Mouse (Mus musculus): ENCODE results near the gene Tox3. TPM values are rescaled to one million over a fixed set of nuclear protein-coding genes. Genes with fewer than 3 reads are reported as not detected.

Tox3 gene
- polyA plus RNA-seq (2012; rRNA removed) = 13.0 and 20.5 TPM in 2 replicates

DNA sequence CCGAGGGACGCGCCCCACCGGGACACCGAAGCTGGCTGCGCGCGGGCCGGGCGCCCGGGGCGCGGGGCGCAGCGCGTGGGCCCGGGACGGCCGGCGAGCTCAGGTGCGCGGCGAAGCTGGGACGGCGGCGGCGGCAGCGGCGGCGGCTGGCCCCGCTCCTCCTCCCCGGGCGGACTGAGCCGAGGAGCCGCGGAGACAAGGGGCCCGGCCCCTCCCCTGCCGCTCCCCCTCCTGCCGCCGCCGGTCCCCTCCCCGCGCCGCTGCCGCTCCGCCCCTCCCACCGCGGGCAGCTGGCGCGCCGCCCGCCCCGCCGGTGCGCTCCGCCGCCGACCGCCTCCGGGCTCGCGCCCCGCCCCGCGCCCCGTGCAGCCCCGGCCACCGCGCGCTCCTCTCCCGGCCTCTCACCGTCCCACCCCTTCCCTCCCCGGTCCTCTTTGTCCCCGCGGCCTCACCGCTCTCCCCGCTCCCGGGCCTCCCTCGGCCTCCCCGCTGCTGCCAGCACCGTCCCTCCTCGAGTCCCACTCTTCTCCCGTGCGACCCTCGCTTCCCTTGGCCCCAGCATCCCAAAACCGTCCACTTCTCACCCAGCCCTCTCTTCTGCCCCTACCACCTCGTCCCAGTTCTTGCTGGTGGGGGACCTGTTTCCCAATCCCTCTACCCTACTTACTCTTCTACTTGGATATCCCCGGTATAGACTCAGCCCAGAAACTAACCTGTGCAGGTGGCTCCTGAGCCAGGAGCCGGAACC, at the start of gene Tox3:
Gene Tox3 (minus strand): TSS at position 166 of the 748 bp plus-strand sequence.
- no peak for DNase-seq (ENCODE audit: extremely low spot score in 1 of 2, low spot score in 1 of 2)

DNA sequence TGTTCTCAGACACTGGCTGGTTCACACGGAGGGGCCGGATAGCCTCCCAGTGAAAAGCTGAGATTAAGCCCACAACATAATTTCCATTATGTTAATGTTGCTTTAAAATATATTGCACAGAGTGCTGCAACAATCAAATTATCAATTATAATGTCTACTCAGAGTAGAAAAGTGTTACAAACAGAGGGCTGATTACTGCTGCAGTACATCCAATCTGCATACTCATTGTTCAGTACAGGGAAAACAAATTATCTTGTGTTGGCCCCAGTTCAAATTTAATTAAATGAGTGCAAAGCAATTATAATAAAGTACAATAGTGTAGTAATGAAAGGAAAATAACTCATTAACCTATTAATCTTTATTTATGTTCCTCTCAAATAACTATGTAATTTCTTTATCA, 44.5 kb upstream of the Tox3 start:
- DNase-seq (ENCODE audit: extremely low spot score in 1 of 2, low spot score in 1 of 2) = no peak

- no peak for DNase-seq (ENCODE audit: extremely low spot score in 1 of 2, low spot score in 1 of 2)
Measured at GRCm38 (mm10) chr8:90391483-90392074, 43.4 kb upstream of the Tox3 start.

GRCm38 (mm10) chr8:90390827-90391226, 42.7 kb upstream of the Tox3 start:
- DNase-seq (ENCODE audit: extremely low spot score in 1 of 2, low spot score in 1 of 2) = no peak

DNA sequence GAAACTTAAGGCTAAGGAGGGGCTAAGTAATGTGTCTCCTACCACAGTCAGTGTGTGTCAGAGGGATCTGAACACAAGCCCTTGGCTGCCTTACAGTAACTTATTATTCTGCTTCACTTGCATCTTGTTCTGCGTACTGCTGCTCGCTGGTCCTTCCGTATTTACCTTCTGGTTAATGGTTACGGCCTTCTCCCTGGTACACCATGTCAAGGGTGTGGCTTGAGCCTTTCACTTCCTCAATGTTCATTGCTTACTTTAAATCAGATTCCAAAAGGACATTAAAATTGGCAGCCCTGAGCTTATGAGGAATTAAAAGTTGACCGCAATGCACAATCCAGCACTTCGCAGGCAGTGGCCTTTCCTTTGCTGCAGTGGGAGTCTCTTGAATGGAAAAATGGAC, 30.9 kb upstream of the Tox3 start:
- DNase-seq (ENCODE audit: extremely low spot score in 1 of 2, low spot score in 1 of 2) = no peak

DNA sequence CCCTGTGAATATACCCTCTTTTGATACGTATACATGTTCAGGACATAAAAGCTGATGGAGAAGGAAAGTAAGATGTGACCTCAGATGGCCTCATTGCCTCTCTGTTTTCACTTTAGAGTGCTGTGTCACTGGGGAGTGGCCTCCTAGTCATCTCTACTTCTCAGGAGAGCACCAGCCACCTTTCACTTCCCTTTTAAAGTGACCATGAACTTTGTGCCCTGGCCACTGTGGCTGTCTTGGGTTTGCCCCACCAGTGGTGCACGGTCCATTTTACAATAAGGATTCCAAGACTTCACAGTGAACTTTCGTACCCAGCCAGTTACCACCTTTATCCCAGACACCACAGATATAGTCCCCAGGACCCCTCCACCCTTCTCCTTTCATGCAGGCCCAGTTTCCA, 29.9 kb upstream of the Tox3 start:
- no peak for DNase-seq (ENCODE audit: extremely low spot score in 1 of 2, low spot score in 1 of 2)

GRCm38 (mm10) chr8:90371611-90372222, 23.6 kb upstream of the Tox3 start:
- no peak for DNase-seq (ENCODE audit: extremely low spot score in 1 of 2, low spot score in 1 of 2)

- DNase-seq (ENCODE audit: extremely low spot score in 1 of 2, low spot score in 1 of 2) = no peak
Measured at GRCm38 (mm10) chr8:90369876-90370275, 21.7 kb upstream of the Tox3 start.

- DNase-seq (ENCODE audit: extremely low spot score in 1 of 2, low spot score in 1 of 2) = no peak
Measured at GRCm38 (mm10) chr8:90356729-90357128, 8.6 kb upstream of the Tox3 start.

DNA sequence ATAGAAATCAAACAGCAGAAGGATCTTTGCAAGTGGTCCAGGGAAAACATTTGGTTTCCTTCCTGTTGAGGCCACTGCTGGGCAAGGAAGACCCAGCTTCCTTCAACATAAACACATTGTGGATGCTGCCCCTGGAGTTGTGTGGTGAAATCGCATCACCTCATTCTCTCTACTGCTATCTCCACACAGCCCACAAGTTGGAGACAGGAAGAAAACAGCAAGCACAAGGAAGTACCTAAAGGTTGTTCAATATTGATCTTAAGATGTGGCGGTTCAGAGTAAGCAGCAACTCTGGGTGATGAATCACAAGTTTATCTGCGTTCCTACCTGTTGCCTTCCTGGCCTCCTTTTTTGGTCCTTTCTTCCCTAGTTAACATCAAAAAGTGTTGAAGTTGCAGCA, 6.6 kb upstream of the Tox3 start:
- DNase-seq (ENCODE audit: extremely low spot score in 1 of 2, low spot score in 1 of 2) = no peak

DNA sequence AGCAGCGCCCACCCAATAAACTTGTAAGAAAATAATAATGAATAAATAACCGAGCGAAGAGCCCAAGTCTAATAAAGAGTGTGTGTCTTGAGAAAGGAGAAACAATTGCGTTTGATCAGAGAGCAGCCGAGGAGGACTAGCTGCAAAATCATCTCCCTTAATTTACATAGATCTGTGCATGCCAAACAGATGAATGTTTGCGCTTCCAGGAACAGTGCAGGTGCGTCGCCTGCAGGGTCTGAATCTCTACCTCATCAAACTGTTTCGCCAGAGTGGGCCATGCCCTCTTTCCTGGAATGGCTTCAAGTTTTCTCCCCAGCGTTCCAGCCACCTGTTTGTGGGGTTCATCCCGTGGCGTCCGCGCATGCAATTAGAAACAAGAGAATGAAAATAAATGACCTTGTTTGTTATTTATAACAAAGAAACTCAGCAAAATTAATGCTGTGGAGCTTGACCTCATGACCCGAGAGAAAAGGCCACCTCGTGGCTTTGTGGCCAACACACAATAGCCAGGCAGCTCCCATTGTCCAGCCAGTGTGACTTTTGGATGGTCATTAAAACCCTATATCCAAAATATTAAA, 5.9 kb upstream of the Tox3 start:
- DNase-seq (ENCODE audit: extremely low spot score in 1 of 2, low spot score in 1 of 2) = no peak

- no peak for DNase-seq (ENCODE audit: extremely low spot score in 1 of 2, low spot score in 1 of 2)
Measured at GRCm38 (mm10) chr8:90353499-90353898, 5.4 kb upstream of the Tox3 start.

DNA sequence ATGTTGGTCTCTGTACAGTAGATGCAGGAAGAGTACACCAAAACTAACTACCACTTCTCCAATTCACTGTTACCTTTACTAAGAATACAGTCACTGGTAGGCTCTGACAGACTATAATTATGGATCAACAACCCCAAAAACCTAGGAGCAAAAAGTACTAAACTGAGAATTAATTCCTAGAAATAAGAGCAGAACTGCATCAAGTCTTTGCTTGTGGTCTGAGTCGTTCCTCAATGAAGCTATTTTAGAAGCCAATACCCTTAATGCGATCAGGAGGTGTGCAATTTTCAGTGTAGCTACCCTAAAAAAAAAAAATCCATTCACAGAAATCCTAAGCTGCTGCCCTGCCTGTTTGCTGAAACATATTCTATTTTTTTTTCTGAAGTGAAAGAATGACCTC, 4.8 kb upstream of the Tox3 start:
- no peak for DNase-seq (ENCODE audit: extremely low spot score in 1 of 2, low spot score in 1 of 2)

GRCm38 (mm10) chr8:90349709-90350562, 1.8 kb upstream of the Tox3 start:
- no peak for DNase-seq (ENCODE audit: extremely low spot score in 1 of 2, low spot score in 1 of 2)

GRCm38 (mm10) chr8:90348926-90349683, 962 bp upstream of the Tox3 start:
- no peak for DNase-seq (ENCODE audit: extremely low spot score in 1 of 2, low spot score in 1 of 2)

DNA sequence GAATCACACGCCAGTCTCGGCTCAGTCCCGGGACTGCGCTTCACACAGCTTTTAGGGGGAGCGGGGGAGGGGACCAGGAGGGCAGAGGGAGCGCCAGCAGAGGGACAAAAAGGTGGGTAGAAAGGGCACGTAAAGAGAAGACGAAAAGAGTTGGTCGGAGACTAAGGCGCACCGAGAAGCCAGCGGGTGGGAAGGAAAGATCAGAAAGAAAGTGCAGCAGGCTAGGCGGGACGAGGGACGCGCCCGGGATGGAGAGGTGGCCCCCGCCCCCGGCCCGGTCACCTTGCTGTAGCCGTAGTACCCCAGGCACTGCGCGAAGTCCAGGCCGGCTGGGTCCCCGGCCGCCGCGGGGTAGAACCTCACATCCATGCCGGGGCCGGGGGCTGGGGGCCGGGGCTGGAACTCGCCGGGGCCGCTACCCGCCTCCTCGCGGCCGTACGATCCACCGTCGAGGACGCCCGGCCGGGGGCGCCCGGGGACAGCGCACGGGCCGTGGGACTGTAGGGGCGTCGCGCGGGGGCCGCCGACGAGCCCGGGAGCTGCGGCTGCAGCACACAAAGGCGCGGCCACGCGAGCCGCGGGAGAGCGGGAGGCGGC, 464 bp downstream of the Tox3 start:
- DNase-seq (ENCODE audit: extremely low spot score in 1 of 2, low spot score in 1 of 2) = no peak

DNA sequence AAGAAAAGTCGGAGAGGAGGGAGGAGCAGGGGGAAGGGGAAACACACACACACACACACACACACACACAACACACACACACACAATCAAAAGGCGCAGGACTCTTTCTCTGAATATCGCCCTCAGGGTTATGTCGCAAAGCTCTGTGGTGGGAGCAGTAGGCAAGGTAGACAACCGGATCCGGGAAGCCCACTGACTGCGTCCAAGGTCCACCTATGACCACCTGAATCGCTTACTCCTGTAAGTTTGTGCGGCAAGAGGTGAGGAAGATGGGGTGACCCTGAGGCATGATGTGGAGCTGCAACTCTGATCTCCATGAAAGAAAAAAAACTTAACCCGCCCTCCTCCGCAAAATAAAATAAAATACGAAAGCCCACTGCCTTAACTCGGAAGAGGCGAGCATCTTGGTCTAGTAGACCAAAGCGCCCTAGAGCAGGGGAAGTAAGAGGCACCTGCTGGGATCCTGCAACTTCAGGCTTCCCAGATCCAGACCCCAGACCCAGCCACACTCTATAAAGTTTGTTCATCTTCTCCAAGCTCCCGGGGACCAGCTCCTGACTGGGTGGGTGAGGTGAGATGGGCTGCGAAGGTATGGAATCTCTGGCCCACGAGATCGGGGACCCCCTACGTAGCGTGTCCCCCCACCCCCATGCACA, 1.1 kb downstream of the Tox3 start:
- no peak for DNase-seq (ENCODE audit: extremely low spot score in 1 of 2, low spot score in 1 of 2)

DNA sequence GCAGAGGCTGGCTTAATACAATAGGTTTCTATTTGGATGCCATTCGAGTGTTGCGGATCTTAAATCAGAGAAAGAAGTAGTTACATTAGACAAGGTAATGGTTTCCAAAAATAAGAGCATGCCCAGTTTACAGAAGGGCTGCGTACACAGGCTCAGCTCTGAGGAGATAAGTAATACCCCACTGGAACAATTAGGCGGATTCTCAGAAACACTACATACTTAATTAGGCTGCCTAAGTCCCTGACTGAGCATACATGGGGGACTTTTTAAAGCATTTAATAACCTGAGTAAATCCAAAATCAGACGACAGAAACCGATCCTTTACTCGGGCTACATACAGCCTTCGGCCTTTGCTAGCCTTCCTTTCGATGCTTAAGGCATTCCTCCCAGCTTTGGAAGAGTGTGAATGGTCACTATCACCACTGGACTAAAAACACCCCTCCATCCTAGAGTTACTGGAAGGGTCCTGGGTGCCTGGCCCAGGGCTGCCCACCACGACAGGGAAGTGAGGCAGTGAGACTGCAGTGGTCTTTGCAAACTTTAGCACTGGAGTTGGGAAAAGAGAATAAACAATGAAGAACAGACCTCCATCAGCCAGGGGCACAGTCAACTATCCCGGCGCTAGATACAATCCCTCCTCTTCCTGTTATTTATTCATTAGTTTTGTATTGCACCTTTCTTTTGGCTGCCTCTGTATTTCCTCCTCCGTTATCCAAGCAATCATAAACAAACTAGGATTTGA, 1.8 kb downstream of the Tox3 start:
- DNase-seq (ENCODE audit: extremely low spot score in 1 of 2, low spot score in 1 of 2) = no peak

Measured in frontal cortex, adult 2 months (tissue).